Mouse (Mus musculus) forebrain, embryonic 12.5 days (tissue): ENCODE data around the gene Gtf2f2. TPM values are rescaled to one million over a fixed set of nuclear protein-coding genes. Genes with fewer than 3 reads are reported as not detected.

Source experiments
- ATAC-seq: fragments of 200-750 bp; cut with Nextera tagmentation; 2 replicates; pipeline ENCODE4 v1.8.0; 2017; ENCODE audit warnings: moderate TSS enrichment; ENCODE audit not compliant: low FRiP score
- H3K27ac ChIP-seq: fragments of 300-500 bp; sonication (generic); 2 replicates; pipeline ENCODE4 v1.5.1; 2016; ENCODE audit warnings: mild to moderate bottlenecking
- H3K27me3 ChIP-seq: fragments of 300-500 bp; sonication (generic); 2 replicates; pipeline ENCODE4 v1.6.1; 2016; ENCODE audit warnings: mild to moderate bottlenecking
- H3K36me3 ChIP-seq: fragments of 300-500 bp; sonication (generic); replicated peaks from 2 replicates; pipeline ENCODE4 v1.6.1; 2016; ENCODE audit warnings: mild to moderate bottlenecking
- H3K4me1 ChIP-seq: fragments of 300-500 bp; sonication (generic); 2 replicates; pipeline ENCODE4 v1.6.1; 2016
- H3K4me2 ChIP-seq: fragments of 300-500 bp; sonication (generic); 2 replicates; pipeline ENCODE4 v1.6.1; 2016; ENCODE audit warnings: mild to moderate bottlenecking, moderate library complexity
- H3K4me3 ChIP-seq: fragments of 300-500 bp; sonication (generic); replicated peaks from 2 replicates; pipeline ENCODE4 v1.5.1; 2016; ENCODE audit warnings: mild to moderate bottlenecking
- H3K9ac ChIP-seq: fragments of 300-500 bp; sonication (generic); 2 replicates; pipeline ENCODE4 v1.6.1; 2016; ENCODE audit warnings: mild to moderate bottlenecking
- H3K9me3 ChIP-seq: fragments of 300-500 bp; sonication (generic); 2 replicates; pipeline ENCODE4 v1.6.1; 2016
- WGBS: fragments of 180-500 bp; shearing (Covaris S2); methylation state at CpG from one replicate; pipeline ENCODE4 v1.1.7; 2016; 5-methylcytosine and 5-hydroxymethylcytosine counted together
- polyA plus RNA-seq: library from polyadenylated mRNA; unstranded; fragments of >200 nt; fragmentation: Nextera tagmentation; extraction: Ambion mirVana; gene quantifications from 2 replicates; pipeline ENCODE4 v1.2.1, GENCODE M21; 2016

The Gtf2f2 gene
- polyA plus RNA-seq, 1 experiment from 2014 or later: 49.7 TPM

- H3K36me3 ChIP-seq: no peaks in the 10 kb centered on the region
- H3K4me1 ChIP-seq: peaks cover 18% of the 10 kb centered on the region
- no peaks in the 10 kb centered on the region for H3K27me3 ChIP-seq
- no peak overlapping the region for H3K4me2 ChIP-seq
- 40% methylated on average over 7 of the region's 7 CpGs for WGBS
- no peak for ATAC-seq
- peak overlapping the region; percentile 73 for H3K27ac ChIP-seq
- no peak overlapping the region for H3K9ac ChIP-seq
- H3K9me3 ChIP-seq: no peaks in the 10 kb centered on the region
- no peak overlapping the region for H3K4me3 ChIP-seq
Observed at GRCm38 (mm10) chr14:76020927-76021719, 10.5 kb upstream of the Gtf2f2 start.

GRCm38 (mm10) chr14:76020259-76020785 lies 9.7 kb upstream of the Gtf2f2 start:
- Histone ChIP-seq H3K4me3 (no peak overlapping the region), H3K4me2 (no peak overlapping the region), H3K9ac (no peak overlapping the region; the same call in 1 of the 2 replicates), H3K9me3 (no peaks in the 10 kb centered on the region), H3K27me3 (no peaks in the 10 kb centered on the region), H3K36me3 (no peaks in the 10 kb centered on the region), H3K4me1 (peaks cover 18% of the 10 kb centered on the region), H3K27ac (peak overlapping the region; percentile 73)
- 74% methylated on average over 5 of the region's 5 CpGs for WGBS
- no peak for ATAC-seq

- H3K27ac ChIP-seq: peak overlapping the region; percentile 63
- H3K4me2 ChIP-seq: no peak overlapping the region
- H3K4me1 ChIP-seq: peaks cover 18% of the 10 kb centered on the region
- H3K9me3 ChIP-seq: no peaks in the 10 kb centered on the region
- no peak overlapping the region for H3K4me3 ChIP-seq
- H3K9ac ChIP-seq: no peak overlapping the region
- 0 out of 2 replicates have a peak, but pooled peaks have one; percentile 27 for ATAC-seq
- 0 out of 2 replicates have a peak, but pooled peaks cover 2% of the 10 kb centered on the region for H3K27me3 ChIP-seq
- WGBS: 62% methylated on average over 10 of the region's 10 CpGs
- no peaks in the 10 kb centered on the region for H3K36me3 ChIP-seq
Observed at GRCm38 (mm10) chr14:76017785-76018490, 7.3 kb upstream of the Gtf2f2 start.

GRCm38 (mm10) chr14:76014331-76014730 lies 3.7 kb upstream of the Gtf2f2 start:
- Histone ChIP-seq H3K9ac (no peak overlapping the region), H3K4me2 (no peak overlapping the region), H3K36me3 (no peaks in the 10 kb centered on the region), H3K27ac (no peak overlapping the region), H3K9me3 (no peaks in the 10 kb centered on the region), H3K4me3 (no peak overlapping the region), H3K4me1 (peaks cover 8% of the 10 kb centered on the region), H3K27me3 (0 out of 2 replicates have a peak, but pooled peaks cover 3% of the 10 kb centered on the region)
- ATAC-seq: no peak
- WGBS: 54% methylated on average over 2 of the region's 2 CpGs

- Histone ChIP-seq H3K36me3 (peaks cover 6% of the 10 kb centered on the region), H3K9ac (peak overlapping the region; percentile 81; the same call in 1 of the 2 replicates), H3K4me2 (peak overlapping the region; percentile 79), H3K9me3 (no peaks in the 10 kb centered on the region), H3K27me3 (0 out of 2 replicates have a peak, but pooled peaks cover 3% of the 10 kb centered on the region), H3K4me1 (peaks cover 12% of the 10 kb centered on the region), H3K4me3 (peak overlapping the region; percentile 91), H3K27ac (no peak overlapping the region)
- ATAC-seq: no peak; the same call in 1 of the 2 replicates
- WGBS: 30% methylated on average over 7 of the region's 7 CpGs
Observed at GRCm38 (mm10) chr14:76011062-76011457, 395 bp upstream of the Gtf2f2 start.

GRCm38 (mm10) chr14:76009185-76009584 lies 1.5 kb downstream of the Gtf2f2 start:
- peak overlapping the region; percentile 79 for H3K4me2 ChIP-seq
- no peak overlapping the region for H3K27ac ChIP-seq
- H3K36me3 ChIP-seq: peaks cover 6% of the 10 kb centered on the region
- H3K4me3 ChIP-seq: peak overlapping the region; percentile 91
- no peaks in the 10 kb centered on the region for H3K9me3 ChIP-seq
- H3K9ac ChIP-seq: 0 out of 2 replicates have a peak overlapping the region, but pooled peaks have one; percentile 81
- no peak for ATAC-seq
- WGBS: 66% methylated on average over 5 of the region's 5 CpGs
- H3K27me3 ChIP-seq: 0 out of 2 replicates have a peak, but pooled peaks cover 3% of the 10 kb centered on the region
- H3K4me1 ChIP-seq: peaks cover 12% of the 10 kb centered on the region

- no peak for ATAC-seq
- Histone ChIP-seq H3K4me2 (no peak overlapping the region), H3K9me3 (no peaks in the 10 kb centered on the region), H3K36me3 (peaks cover 6% of the 10 kb centered on the region), H3K27ac (no peak overlapping the region), H3K4me3 (no peak overlapping the region), H3K4me1 (peaks cover 12% of the 10 kb centered on the region), H3K27me3 (0 out of 2 replicates have a peak, but pooled peaks cover 3% of the 10 kb centered on the region), H3K9ac (no peak overlapping the region)
- 93% methylated on average over 1 of the region's 1 CpGs for WGBS
Observed at GRCm38 (mm10) chr14:76008174-76008573, 2.5 kb downstream of the Gtf2f2 start.

- 84% methylated on average over 4 of the region's 4 CpGs for WGBS
- H3K9ac ChIP-seq: no peak overlapping the region
- ATAC-seq: no peak
- peaks cover 11% of the 10 kb centered on the region for H3K4me1 ChIP-seq
- no peaks in the 10 kb centered on the region for H3K27me3 ChIP-seq
- H3K36me3 ChIP-seq: peaks cover 6% of the 10 kb centered on the region
- H3K27ac ChIP-seq: no peak overlapping the region
- no peak overlapping the region for H3K4me2 ChIP-seq
- H3K4me3 ChIP-seq: no peak overlapping the region
- no peaks in the 10 kb centered on the region for H3K9me3 ChIP-seq
Observed at GRCm38 (mm10) chr14:76005011-76005410, 5.7 kb downstream of the Gtf2f2 start.

- Histone ChIP-seq H3K4me2 (no peak overlapping the region), H3K27me3 (no peaks in the 10 kb centered on the region), H3K9ac (no peak overlapping the region), H3K4me3 (no peak overlapping the region), H3K4me1 (no peaks in the 10 kb centered on the region), H3K9me3 (no peaks in the 10 kb centered on the region), H3K27ac (no peak overlapping the region), H3K36me3 (peaks cover 4% of the 10 kb centered on the region)
- ATAC-seq: no peak
- 84% methylated on average over 4 of the region's 4 CpGs for WGBS
Observed at GRCm38 (mm10) chr14:76001781-76002180, 8.9 kb downstream of the Gtf2f2 start.

GRCm38 (mm10) chr14:75998082-75998481 lies 12.6 kb downstream of the Gtf2f2 start:
- no peaks in the 10 kb centered on the region for H3K4me1 ChIP-seq
- 63% methylated on average over 1 of the region's 1 CpGs for WGBS
- no peak for ATAC-seq
- H3K9me3 ChIP-seq: no peaks in the 10 kb centered on the region
- H3K36me3 ChIP-seq: peaks cover 3% of the 10 kb centered on the region; the same call in 1 of the 2 replicates
- no peak overlapping the region for H3K9ac ChIP-seq
- no peak overlapping the region for H3K4me2 ChIP-seq
- H3K27ac ChIP-seq: no peak overlapping the region
- no peaks in the 10 kb centered on the region for H3K27me3 ChIP-seq
- H3K4me3 ChIP-seq: no peak overlapping the region

- Histone ChIP-seq H3K4me2 (no peak overlapping the region), H3K4me1 (no peaks in the 10 kb centered on the region), H3K4me3 (no peak overlapping the region), H3K9ac (no peak overlapping the region), H3K9me3 (no peaks in the 10 kb centered on the region), H3K27ac (no peak overlapping the region), H3K36me3 (peaks cover 3% of the 10 kb centered on the region; the same call in 1 of the 2 replicates), H3K27me3 (no peaks in the 10 kb centered on the region)
- 93% methylated on average over 4 of the region's 4 CpGs for WGBS
- ATAC-seq: no peak
Observed at GRCm38 (mm10) chr14:75992371-75992770, 18.3 kb downstream of the Gtf2f2 start.

GRCm38 (mm10) chr14:75990936-75991335 lies 19.7 kb downstream of the Gtf2f2 start:
- H3K9ac ChIP-seq: no peak overlapping the region
- H3K4me2 ChIP-seq: no peak overlapping the region
- H3K4me1 ChIP-seq: no peaks in the 10 kb centered on the region
- peaks cover 3% of the 10 kb centered on the region; the same call in 1 of the 2 replicates for H3K36me3 ChIP-seq
- no peak overlapping the region for H3K27ac ChIP-seq
- no peak overlapping the region for H3K4me3 ChIP-seq
- WGBS: 98% methylated on average over 6 of the region's 6 CpGs
- no peaks in the 10 kb centered on the region for H3K27me3 ChIP-seq
- no peaks in the 10 kb centered on the region for H3K9me3 ChIP-seq
- no peak for ATAC-seq
